8 mouse cellular contexts compared by ENCODE assay signal in the genomic region with DNA sequence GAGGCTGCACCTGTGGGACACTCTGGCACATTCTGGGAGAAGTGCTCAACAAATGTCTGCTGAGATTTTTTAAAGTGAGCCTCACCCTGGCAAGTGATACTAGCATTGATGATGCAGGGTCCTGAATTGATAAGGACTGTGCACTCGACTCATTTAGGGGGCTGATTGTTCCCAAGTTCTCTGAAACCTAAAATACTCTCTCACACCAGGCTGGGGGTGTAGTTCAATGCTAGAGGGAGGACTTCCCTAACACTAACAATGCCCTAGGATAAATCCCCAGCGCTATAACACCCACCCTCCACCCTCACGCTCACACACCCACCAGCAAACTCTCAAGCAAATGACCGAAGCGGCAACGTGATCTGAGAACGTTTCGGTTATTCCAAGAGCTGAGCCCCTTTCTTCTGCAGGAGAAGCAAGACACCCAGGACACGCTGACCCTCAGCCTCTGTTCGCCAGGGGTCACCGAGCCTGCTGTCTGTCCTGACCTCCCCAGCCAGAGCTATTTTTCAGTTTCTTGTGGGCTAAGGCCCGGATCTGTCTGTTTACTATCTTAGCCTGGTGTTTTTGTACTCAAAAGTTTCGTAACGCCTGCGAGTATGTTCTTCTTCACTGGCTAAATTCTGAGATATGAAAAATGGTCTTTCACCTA. TPM values are rescaled to one million over a fixed set of nuclear protein-coding genes. Genes with fewer than 3 reads are reported as not detected.
DNase-seq lines count a peak whose midpoint lies in the region; ATAC-seq lines count a peak whose summit lies in the region.

No protein-coding gene starts in this region.

- H3K4me2 ChIP-seq in embryonic facial prominence, embryonic 11.5 days (ENCODE audit: low read depth, low read length) = no peak overlapping the region
- H3K4me2 ChIP-seq in intestine, embryonic 15.5 days (replicated peaks) = 0 out of 2 replicates have a peak overlapping the region, but pooled peaks have one; percentile 39

- peak overlapping the region; percentile 68 for H3K27ac ChIP-seq in embryonic facial prominence, embryonic 11.5 days (replicated peaks; ENCODE audit: low read depth, low read length)
- peak overlapping the region; percentile 79 for H3K27ac ChIP-seq in intestine, embryonic 15.5 days

- DNase-seq in embryo, embryonic 10 days (ENCODE audit: low spot score) = peak; percentile 74
- DNase-seq in embryo, embryonic 9.5 days (ENCODE audit: extremely low spot score) = no peak
- DNase-seq in embryonic facial prominence, embryonic 11.5 days (ENCODE audit: low spot score) = no peak
- DNase-seq in lung, postnatal 14 days = peak; percentile 54
- DNase-seq in adrenal gland, postnatal 36 days = no peak
- no peak for DNase-seq in cerebellum, postnatal 36 days
- DNase-seq in adrenal gland, postnatal 10 days = no peak

- no peak for ATAC-seq in embryonic facial prominence, embryonic 11.5 days (replicated peaks; ENCODE audit: insufficient number of reproducible peaks, low FRiP score, low TSS enrichment, low read depth)
- ATAC-seq in intestine, embryonic 15.5 days = no peak

- H3K9ac ChIP-seq in embryonic facial prominence, embryonic 11.5 days (replicated peaks; ENCODE audit: low read length) = peak overlapping the region; percentile 10
- H3K9ac ChIP-seq in intestine, embryonic 15.5 days = 0 out of 2 replicates have a peak overlapping the region, but pooled peaks have one; percentile 3

- H3K4me1 ChIP-seq in embryonic facial prominence, embryonic 11.5 days (ENCODE audit: control insufficient read depth, insufficient read depth, low read length) = peaks cover 14% of the 10 kb centered on the region
- peaks cover 35% of the 10 kb centered on the region for H3K4me1 ChIP-seq in intestine, embryonic 15.5 days (replicated peaks)

- H3K4me3 ChIP-seq in embryonic facial prominence, embryonic 11.5 days (ENCODE audit: low read depth, low read length) = no peak overlapping the region
- no peak overlapping the region for H3K4me3 ChIP-seq in intestine, embryonic 15.5 days (replicated peaks)

- H3K9me3 ChIP-seq in embryonic facial prominence, embryonic 11.5 days (replicated peaks; ENCODE audit: control insufficient read depth, low read length) = no peaks in the 10 kb centered on the region
- no peaks in the 10 kb centered on the region for H3K9me3 ChIP-seq in intestine, embryonic 15.5 days

- 26% methylated on average over 15 of the region's 15 CpGs for WGBS in embryonic facial prominence, embryonic 11.5 days
- 48% methylated on average over 15 of the region's 15 CpGs for WGBS in intestine, embryonic 15.5 days

- H3K27me3 ChIP-seq in embryonic facial prominence, embryonic 11.5 days (ENCODE audit: control insufficient read depth, insufficient read depth, low read length) = no peaks in the 10 kb centered on the region
- no peaks in the 10 kb centered on the region for H3K27me3 ChIP-seq in intestine, embryonic 15.5 days (replicated peaks)

- no peaks in the 10 kb centered on the region for H3K36me3 ChIP-seq in embryonic facial prominence, embryonic 11.5 days (replicated peaks; ENCODE audit: control insufficient read depth, insufficient read depth, low read depth, low read length)
- no peaks in the 10 kb centered on the region for H3K36me3 ChIP-seq in intestine, embryonic 15.5 days

RNA-seq across cellular contexts. Expression of gene Dennd2a, which starts 13.8 kb away (rescaled TPM):
- 27.4 and 29.1 TPM in 2 replicates for polyA plus RNA-seq in embryonic facial prominence, embryonic 11.5 days (2014; fragmentation: Nextera tagmentation; extraction: Ambion mirVana)
- 11.7 and 12.3 TPM in 2 replicates for polyA plus RNA-seq in intestine, embryonic 15.5 days (2015; fragmentation: Nextera tagmentation; extraction: Ambion mirVana)
- total RNA-seq in adrenal gland, postnatal 36 days (2021) = 10 to 100 TPM; 10.0 to 13.6 TPM
- 10 to 100 TPM; 14.3 to 16.0 TPM for total RNA-seq in adrenal gland, postnatal 10 days (2021)

RNA-seq across cellular contexts. Expression of gene Adck2, which starts 29.8 kb away (rescaled TPM):
- 25.1 and 26.7 TPM in 2 replicates for polyA plus RNA-seq in embryonic facial prominence, embryonic 11.5 days (2014; fragmentation: Nextera tagmentation; extraction: Ambion mirVana)
- polyA plus RNA-seq in intestine, embryonic 15.5 days (2015; fragmentation: Nextera tagmentation; extraction: Ambion mirVana) = 28.0 and 29.1 TPM in 2 replicates
- total RNA-seq in adrenal gland, postnatal 36 days (2021) = 10 to 100 TPM; 21.4 to 26.9 TPM
- 10 to 100 TPM; 22.2 to 35.0 TPM for total RNA-seq in adrenal gland, postnatal 10 days (2021)

RNA-seq across cellular contexts. Expression of gene Gm42420, which starts 41.7 kb away (rescaled TPM):
- polyA plus RNA-seq in embryonic facial prominence, embryonic 11.5 days (2014; fragmentation: Nextera tagmentation; extraction: Ambion mirVana) = 1.3 TPM in 1 of 2 replicates, not detected in the other
- polyA plus RNA-seq in intestine, embryonic 15.5 days (2015; fragmentation: Nextera tagmentation; extraction: Ambion mirVana) = 1.1 and 1.2 TPM in 2 replicates
- 1 to 10 TPM in 1 of 2 experiments, not detected in 1; 1.1 TPM for total RNA-seq in adrenal gland, postnatal 36 days (2021)
- 1 to 10 TPM; 1.0 to 1.3 TPM for total RNA-seq in adrenal gland, postnatal 10 days (2021)

RNA-seq across cellular contexts. Expression of gene Ndufb2, which starts 48.5 kb away (rescaled TPM):
- 228 and 264 TPM in 2 replicates for polyA plus RNA-seq in embryonic facial prominence, embryonic 11.5 days (2014; fragmentation: Nextera tagmentation; extraction: Ambion mirVana)
- polyA plus RNA-seq in intestine, embryonic 15.5 days (2015; fragmentation: Nextera tagmentation; extraction: Ambion mirVana) = 378 and 432 TPM in 2 replicates
- total RNA-seq in adrenal gland, postnatal 36 days (2021) = 100 to 1,000 TPM; 225 to 242 TPM
- total RNA-seq in adrenal gland, postnatal 10 days (2021) = 100 to 1,000 TPM; 335 to 373 TPM

Comparison
In these comparisons a context has a peak if more than half of its experiments do, and no peak if none do; other contexts are left out.
1. DNase-seq: peak in embryo, embryonic 10 days (single experiment) and lung, postnatal 14 days (single experiment); none in embryo, embryonic 9.5 days (single experiment), embryonic facial prominence, embryonic 11.5 days (single experiment), adrenal gland, postnatal 36 days (0 of 2), cerebellum, postnatal 36 days (0 of 2) and adrenal gland, postnatal 10 days (single experiment).